Mouse (Mus musculus) cerebellum, postnatal 36 days (tissue): ENCODE measurements around the gene Wipf1.

Experiments used
- DNase-seq, 2 experiments: peaks; one replicate each; pipeline ENCODE4 v3.0.0; 2021 to 2022; ENCODE audit warnings: mixed read lengths in 2 of 2

The Wipf1 gene

GRCm38 (mm10) chr2:73380298-73380975 lies 149.1 kb downstream of the Wipf1 start:
- no peak for DNase-seq

- DNase-seq: no peak
Observed at GRCm38 (mm10) chr2:73379656-73380055, 149.9 kb downstream of the Wipf1 start.
